In genomic region chr14:93884467-93884866, GRCm38 (mm10) we compare ENCODE assay signal across 8 mouse cellular contexts. TPM values are rescaled to one million over a fixed set of nuclear protein-coding genes. Genes with fewer than 3 reads are reported as not detected.
A peak's percentile ranks its signal among the peaks of the same experiment; 100 is the strongest.
DNase-seq lines count a peak whose midpoint lies in the region; ATAC-seq and TF ChIP-seq lines count a peak whose summit lies in the region.

No protein-coding gene starts in this region.

- no peaks in the 10 kb centered on the region for H3K4me1 ChIP-seq in lung, adult 2 months (ENCODE audit: control insufficient read depth, insufficient read depth, low read length)
- no peaks in the 10 kb centered on the region for H3K4me1 ChIP-seq in intestine, postnatal 0 days (replicated peaks; ENCODE audit: control insufficient read depth, insufficient read depth, low read length)
- H3K4me1 ChIP-seq in limb, embryonic 12.5 days (replicated peaks), result peaks cover 10% of the 10 kb centered on the region
- H3K4me1 ChIP-seq in neural tube, embryonic 15.5 days, result peaks cover 37% of the 10 kb centered on the region

- no peaks in the 10 kb centered on the region for H3K27me3 ChIP-seq in intestine, postnatal 0 days (replicated peaks; ENCODE audit: control insufficient read depth, insufficient read depth, low read length)
- H3K27me3 ChIP-seq in limb, embryonic 12.5 days, result peaks cover 26% of the 10 kb centered on the region; the same call in 1 of the 2 replicates
- no peaks in the 10 kb centered on the region for H3K27me3 ChIP-seq in neural tube, embryonic 15.5 days (replicated peaks)

- H3K4me2 ChIP-seq in intestine, postnatal 0 days (replicated peaks; ENCODE audit: low read depth), result no peak overlapping the region
- H3K4me2 ChIP-seq in limb, embryonic 12.5 days, result peak overlapping the region; percentile 8; the same call in 1 of the 2 replicates
- peak overlapping the region; percentile 50 for H3K4me2 ChIP-seq in neural tube, embryonic 15.5 days

- WGBS in lung, adult 2 months, result 2% methylated on average over 2 of the region's 2 CpGs
- WGBS in intestine, postnatal 0 days, result 1% methylated on average over 2 of the region's 2 CpGs
- WGBS in limb, embryonic 12.5 days, result 7% methylated on average over 2 of the region's 2 CpGs
- WGBS in neural tube, embryonic 15.5 days, result 3% methylated on average over 2 of the region's 2 CpGs

- no peak for ATAC-seq in intestine, postnatal 0 days
- no peak for ATAC-seq in limb, embryonic 12.5 days (ENCODE audit: insufficient number of reproducible peaks, insufficient read depth, low FRiP score, low TSS enrichment, low read depth)
- ATAC-seq in neural tube, embryonic 15.5 days (ENCODE audit: low FRiP score), result peak; percentile 72; the same call in 1 of the 2 replicates
- ATAC-seq in activated CD4-positive, CD25-positive, alpha-beta regulatory T cell, adult 4 months, result no peak

- H3K9me3 ChIP-seq in intestine, postnatal 0 days (ENCODE audit: control insufficient read depth), result no peaks in the 10 kb centered on the region
- H3K9me3 ChIP-seq in limb, embryonic 12.5 days, result no peaks in the 10 kb centered on the region
- no peaks in the 10 kb centered on the region for H3K9me3 ChIP-seq in neural tube, embryonic 15.5 days (replicated peaks)

- H3K27ac ChIP-seq in intestine, postnatal 0 days (ENCODE audit: low read depth, low read length), result no peak overlapping the region
- no peak overlapping the region for H3K27ac ChIP-seq in limb, embryonic 12.5 days
- no peak overlapping the region for H3K27ac ChIP-seq in neural tube, embryonic 15.5 days (replicated peaks)

- no peak for TF ChIP-seq POLR2A in lung, adult 2 months (IDR thresholded peaks at IDR 0.05; ENCODE audit: borderline replicate concordance, extremely low read depth, low read depth, low read length)

- no peak for DNase-seq in lung, adult 2 months
- DNase-seq in lung, adult 18-20 months, result no peak
- DNase-seq in cerebellum, postnatal 36 days, result peak; percentile 87 to 91
- peak; percentile 81 to 83 for DNase-seq in frontal cortex, postnatal 36 days (ENCODE audit: low spot score in 2 of 2)

- H3K36me3 ChIP-seq in intestine, postnatal 0 days (ENCODE audit: control insufficient read depth, insufficient read depth), result no peaks in the 10 kb centered on the region
- H3K36me3 ChIP-seq in limb, embryonic 12.5 days, result no peaks in the 10 kb centered on the region
- H3K36me3 ChIP-seq in neural tube, embryonic 15.5 days, result peaks cover 4% of the 10 kb centered on the region; the same call in 1 of the 2 replicates

- no peak overlapping the region for H3K4me3 ChIP-seq in lung, adult 2 months (replicated peaks; ENCODE audit: extremely low read depth, low read depth, low read length)
- no peak overlapping the region for H3K4me3 ChIP-seq in intestine, postnatal 0 days (ENCODE audit: low read depth, low read length)
- no peak overlapping the region for H3K4me3 ChIP-seq in limb, embryonic 12.5 days (replicated peaks)
- H3K4me3 ChIP-seq in neural tube, embryonic 15.5 days (replicated peaks), result peak overlapping the region; percentile 34

- no peak overlapping the region for H3K9ac ChIP-seq in intestine, postnatal 0 days (ENCODE audit: low read depth, low read length)
- no peak overlapping the region for H3K9ac ChIP-seq in limb, embryonic 12.5 days (replicated peaks)
- H3K9ac ChIP-seq in neural tube, embryonic 15.5 days (replicated peaks), result no peak overlapping the region

- TF ChIP-seq CTCF in lung, adult 2 months (IDR thresholded peaks at IDR 0.05; ENCODE audit: insufficient read depth, low read length), result 0 out of 2 replicates have a peak, but pooled peaks have one; percentile 9
- peak; percentile 74 for TF ChIP-seq CTCF in intestine, postnatal 0 days (IDR thresholded peaks at IDR 0.05; ENCODE audit: low read depth)

RNA-seq across cellular contexts. Expression of gene Pcdh9, which starts 6.0 kb away (rescaled TPM):
- 0.07 and 0.27 TPM in 2 replicates for polyA plus RNA-seq in lung, adult 2 months (2012; rRNA removed)
- 3.6 TPM in 2 replicates for polyA plus RNA-seq in intestine, postnatal 0 days (2015; fragmentation: Nextera tagmentation; extraction: Ambion mirVana)
- 32.6 and 35.4 TPM in 2 replicates for polyA plus RNA-seq in limb, embryonic 12.5 days (2016; fragmentation: Nextera tagmentation; extraction: Ambion mirVana)
- 151 and 192 TPM in 2 replicates for polyA plus RNA-seq in neural tube, embryonic 15.5 days (2015; fragmentation: Nextera tagmentation; extraction: Ambion mirVana)
- not detected for polyA plus RNA-seq in activated CD4-positive, CD25-positive, alpha-beta regulatory T cell, adult 4 months (2017; shearing (Covaris generic))

Comparison
In these comparisons a context has a peak if more than half of its experiments do, and no peak if none do; other contexts are left out.
1. DNase-seq: peak in cerebellum, postnatal 36 days (2 of 2) and frontal cortex, postnatal 36 days (2 of 2); none in lung, adult 2 months (single experiment) and lung, adult 18-20 months (0 of 2).